Mouse (Mus musculus) thymus, postnatal 0 days (tissue): Measurements from ENCODE around the gene Lipc. TPM values are rescaled to one million over a fixed set of nuclear protein-coding genes. Genes with fewer than 3 reads are reported as not detected.

Experiments
- DNase-seq: peaks from one replicate; pipeline ENCODE4 v3.0.0-alpha.2; 2015; ENCODE audit warnings: low spot score
- polyA plus RNA-seq: library from polyadenylated mRNA; unstranded; fragments of >200 nt; fragmentation: Nextera tagmentation; extraction: Ambion mirVana; gene quantifications from 2 replicates; pipeline ENCODE4 v1.2.1, GENCODE M21; 2015

Gene Lipc
- polyA plus RNA-seq, 1 experiment from 2014 or later: 0.25 TPM

GRCm38 (mm10) chr9:70915356-70915685, 36.7 kb downstream of the Lipc start:
- DNase-seq: no peak

GRCm38 (mm10) chr9:70914659-70915355, 37.2 kb downstream of the Lipc start:
- no peak for DNase-seq

DNA sequence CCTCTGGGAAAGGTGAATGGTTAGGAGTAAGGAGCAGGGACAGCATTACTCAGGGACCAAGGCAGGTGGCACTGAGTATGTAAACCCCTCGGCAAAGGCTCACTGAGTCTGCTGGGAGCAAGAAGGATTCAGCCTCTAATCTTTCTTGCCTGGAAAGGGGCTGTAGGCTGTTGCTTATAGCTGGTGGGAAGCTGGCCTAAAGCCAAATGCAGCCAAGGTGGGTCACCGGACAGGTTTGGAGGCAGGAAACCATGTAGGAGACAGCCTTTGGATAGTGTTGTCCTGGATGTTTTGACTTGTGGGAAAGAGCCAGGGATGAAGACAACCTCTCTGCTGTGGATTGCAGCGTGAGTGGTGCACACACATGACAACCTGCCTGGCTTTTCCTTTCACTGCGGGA, 40.9 kb downstream of the Lipc start:
- no peak for DNase-seq

DNA sequence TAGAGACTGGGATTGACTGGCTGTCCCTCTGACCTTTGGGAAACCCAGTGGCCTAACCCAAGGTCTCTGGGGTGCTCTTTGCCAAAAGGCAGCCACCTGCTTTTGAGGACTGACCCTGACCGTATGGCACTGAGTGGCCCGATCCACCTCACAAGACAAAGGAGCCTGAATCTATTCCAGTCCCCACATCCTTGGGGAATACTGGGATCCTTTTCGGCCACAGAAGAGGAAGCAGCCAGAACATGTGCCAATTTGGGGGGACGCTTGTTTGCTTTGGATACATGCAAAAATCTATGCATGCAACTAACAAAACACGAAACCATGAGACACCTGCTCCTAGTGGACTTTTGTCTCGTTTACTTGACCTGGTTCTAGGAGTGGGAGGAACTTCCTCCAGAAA, 41.7 kb downstream of the Lipc start:
- DNase-seq: no peak

GRCm38 (mm10) chr9:70902821-70903730, 49.0 kb downstream of the Lipc start:
- DNase-seq: no peak

DNA sequence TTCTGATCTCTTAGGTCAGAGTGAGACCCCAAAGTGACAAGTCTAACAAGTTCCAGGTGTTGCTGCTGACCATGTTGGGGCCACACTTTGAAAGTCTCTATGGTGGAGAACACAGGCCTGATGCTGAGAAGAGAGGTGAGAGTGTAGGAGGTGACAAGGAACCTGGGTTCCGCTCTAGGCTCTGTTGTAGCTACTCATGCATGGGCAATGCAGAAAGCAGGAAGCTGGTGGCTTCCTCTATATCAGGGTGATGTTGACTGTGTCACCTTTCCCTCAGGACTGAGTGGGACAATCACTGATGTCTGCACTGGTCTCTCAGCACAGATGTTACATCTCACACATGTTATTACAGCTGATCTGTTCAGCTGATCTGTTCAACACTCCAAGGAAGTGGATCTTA, 57.8 kb downstream of the Lipc start:
- DNase-seq: no peak

DNA sequence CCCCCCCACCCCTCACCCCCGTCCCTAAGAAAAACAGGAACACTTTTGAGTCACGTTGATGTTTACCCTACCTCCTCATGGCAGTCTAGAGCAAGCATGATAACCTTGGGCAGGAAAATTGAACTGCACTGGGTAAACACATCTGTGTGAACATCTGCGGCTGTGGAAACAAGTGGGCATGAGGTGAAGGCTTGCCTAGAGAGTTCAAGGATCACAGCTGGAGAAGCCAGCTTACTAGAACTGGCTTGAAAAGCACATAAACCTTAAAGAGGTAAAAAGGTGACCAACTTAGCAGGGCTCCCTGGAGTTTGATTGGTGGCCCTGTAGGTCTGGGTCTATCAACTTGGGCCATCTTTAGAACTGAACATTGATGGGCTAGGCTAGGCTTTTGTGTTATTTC, 58.5 kb downstream of the Lipc start:
- no peak for DNase-seq

DNA sequence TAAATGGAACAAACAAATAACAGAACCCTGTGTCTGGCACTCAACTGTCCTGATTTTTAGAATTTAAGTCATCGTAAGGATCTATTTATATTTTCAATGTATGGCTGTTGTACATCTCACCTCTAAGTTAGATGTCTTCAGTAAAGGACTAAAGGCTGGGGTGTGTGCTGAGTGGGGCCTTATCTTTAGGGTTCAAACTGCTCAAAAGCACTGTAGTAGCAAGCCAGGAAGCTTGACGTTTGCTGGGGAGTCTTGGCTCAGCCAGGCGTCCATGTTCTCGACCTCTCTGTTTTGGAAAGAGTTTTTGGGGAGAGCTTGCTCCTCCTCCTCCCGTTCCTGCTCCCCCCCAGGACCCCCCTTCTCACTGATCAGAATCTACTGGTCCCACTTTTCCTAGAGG, 59.4 kb downstream of the Lipc start:
- no peak for DNase-seq

DNA sequence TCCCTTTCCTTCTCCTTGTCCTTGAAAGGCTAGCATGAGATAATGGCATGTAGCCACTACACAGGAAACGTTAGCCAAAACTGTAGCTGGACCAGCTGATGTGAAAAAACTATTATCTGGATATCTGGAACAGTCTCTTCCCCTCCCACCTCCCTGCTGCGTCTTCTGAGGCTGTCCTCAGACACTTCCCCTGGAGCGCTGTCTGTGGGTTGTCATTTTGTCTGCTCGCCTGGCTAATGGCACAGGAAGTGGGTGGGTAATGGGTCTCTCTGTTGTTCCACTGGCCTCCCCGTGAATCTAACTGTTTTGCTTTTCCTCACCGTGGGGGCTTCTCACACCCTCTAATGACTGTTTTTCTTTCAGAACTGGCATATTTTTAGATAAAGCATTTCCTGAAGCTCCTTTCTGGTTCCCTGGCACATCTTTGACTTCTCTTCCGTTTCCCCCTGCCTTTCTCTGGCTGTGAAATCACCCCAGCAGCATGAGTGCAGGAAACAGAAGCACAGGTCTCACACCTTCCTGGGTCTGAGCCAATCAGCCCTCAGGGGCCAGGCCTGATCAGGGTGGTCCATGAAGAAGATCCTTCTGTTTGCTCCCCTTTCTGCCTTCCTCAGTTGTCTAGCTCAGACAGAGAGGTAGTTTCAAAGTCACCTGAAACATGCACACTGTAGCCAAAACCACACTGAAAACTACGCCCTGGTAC, 60.4 kb downstream of the Lipc start:
- peak; percentile 37 for DNase-seq

GRCm38 (mm10) chr9:70890736-70891135, 61.3 kb downstream of the Lipc start:
- no peak for DNase-seq

GRCm38 (mm10) chr9:70888969-70889368, 63.1 kb downstream of the Lipc start:
- DNase-seq: no peak

DNA sequence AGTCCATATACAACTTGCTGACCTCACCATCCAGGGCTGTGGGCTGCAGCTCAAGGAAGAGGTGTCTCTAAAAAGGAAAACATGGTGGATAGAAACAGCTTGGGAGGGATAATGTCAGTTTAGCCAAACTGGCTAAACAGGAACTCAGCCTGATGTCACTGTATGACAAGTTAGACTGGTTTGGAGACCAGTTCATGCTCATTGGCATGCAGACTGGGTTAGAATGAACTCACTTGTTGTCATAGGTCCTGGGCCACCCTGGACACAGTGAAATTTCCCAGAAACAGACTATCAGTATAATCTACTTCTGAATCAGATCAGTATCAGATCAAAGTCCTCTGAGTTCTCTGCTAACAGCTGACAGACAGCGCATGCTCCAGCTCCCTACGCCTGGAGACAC, 63.5 kb downstream of the Lipc start:
- no peak for DNase-seq

DNA sequence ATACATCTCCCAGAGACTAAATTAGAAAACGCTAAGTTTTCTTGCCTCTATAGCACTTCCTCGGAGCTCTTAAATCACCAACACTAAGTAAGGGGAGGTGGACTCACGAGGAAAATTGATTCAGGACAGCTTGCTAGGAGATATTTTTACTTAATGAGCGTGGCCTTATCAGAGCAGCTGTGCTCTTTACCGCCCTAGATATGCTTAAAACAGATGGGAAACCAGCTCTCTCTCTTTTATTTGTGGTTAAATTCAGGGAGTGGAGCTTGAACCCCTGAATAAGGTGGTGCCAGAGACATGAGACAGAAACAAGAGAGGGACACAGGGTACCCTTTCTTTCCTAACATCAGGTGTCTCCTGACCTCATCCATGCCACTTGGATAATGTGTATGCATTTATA, 70.0 kb downstream of the Lipc start:
- DNase-seq: no peak

DNA sequence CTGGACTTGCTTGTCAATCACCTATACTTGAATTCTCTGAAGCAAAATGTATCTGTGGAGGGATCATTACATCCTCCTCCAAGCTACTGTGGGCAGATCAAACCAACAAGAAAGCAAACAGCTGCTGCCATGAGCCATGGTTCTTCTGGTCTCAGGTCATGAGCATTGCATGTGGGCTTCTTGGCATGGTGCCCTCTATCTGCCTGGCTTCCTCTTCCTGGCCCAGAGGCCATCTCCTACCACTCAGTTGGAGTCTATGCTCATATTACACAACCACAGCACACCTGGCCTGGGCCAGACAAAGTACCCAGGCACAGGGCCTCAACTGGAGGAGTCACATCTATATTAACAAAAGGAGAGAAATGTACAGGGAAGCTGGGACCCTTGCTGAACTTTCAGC, 73.2 kb downstream of the Lipc start:
- peak; percentile 23 for DNase-seq

- DNase-seq: no peak
These were observed 73.9 kb downstream of the Lipc start for GRCm38 (mm10) chr9:70878157-70878556.

DNA sequence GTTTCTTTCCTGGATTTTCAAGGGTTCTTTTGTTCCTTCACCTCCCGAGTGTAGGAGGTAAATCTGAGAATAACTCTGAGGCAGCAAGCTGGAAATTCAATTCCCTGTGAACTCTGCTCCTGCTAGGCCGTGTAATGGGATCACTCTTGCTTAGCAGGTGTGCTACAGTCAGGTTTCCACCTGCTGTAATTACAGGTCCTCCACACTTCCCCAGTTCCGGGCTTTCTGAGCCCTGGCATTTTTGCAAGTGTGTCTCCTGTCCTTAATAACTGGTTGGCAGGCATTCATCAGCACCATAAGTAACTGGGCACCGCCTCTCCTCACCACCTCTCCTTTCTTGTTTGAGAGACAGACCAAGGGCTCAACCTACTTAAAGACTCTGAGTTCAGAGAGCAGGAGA, 76.5 kb downstream of the Lipc start:
- no peak for DNase-seq

- no peak for DNase-seq
These were observed 77.0 kb downstream of the Lipc start for GRCm38 (mm10) chr9:70875059-70875458.

- DNase-seq: no peak
These were observed 79.4 kb downstream of the Lipc start for GRCm38 (mm10) chr9:70872675-70873074.

- DNase-seq: no peak
These were observed 81.7 kb downstream of the Lipc start for GRCm38 (mm10) chr9:70870326-70870725.

DNA sequence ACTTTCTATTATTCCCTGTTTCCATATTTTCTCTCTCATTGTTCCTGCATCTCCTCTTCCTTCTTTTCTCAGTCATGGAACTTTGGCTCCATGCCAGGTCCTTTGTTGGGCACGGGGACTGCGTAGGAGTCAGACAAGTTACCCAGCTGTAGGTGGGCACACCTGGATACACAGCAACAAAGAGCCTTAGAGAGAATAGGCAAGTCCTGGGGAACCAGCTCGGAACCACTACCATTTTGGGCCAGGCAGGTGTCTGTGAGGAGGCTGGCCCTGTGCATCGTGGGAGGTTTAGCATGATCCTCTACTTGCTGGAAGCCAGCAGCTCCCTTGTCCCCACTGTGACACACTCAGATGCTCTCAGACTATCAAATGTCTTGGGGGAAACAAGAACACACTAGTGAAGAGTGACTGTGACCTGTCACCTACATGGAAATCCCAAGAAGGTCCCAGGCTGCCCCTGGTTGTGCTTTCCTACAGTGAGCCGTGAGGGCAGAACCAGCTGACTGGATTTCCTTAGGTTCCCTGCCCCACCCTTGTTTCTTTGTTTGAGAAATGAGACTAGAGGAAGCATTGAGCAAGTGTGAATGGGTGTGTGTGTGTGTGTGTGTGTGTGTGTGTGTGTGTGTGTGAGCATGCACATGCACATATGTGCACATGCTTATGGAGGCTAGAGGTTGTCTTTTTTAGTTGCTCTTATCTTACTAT, 82.7 kb downstream of the Lipc start:
- DNase-seq: no peak

DNA sequence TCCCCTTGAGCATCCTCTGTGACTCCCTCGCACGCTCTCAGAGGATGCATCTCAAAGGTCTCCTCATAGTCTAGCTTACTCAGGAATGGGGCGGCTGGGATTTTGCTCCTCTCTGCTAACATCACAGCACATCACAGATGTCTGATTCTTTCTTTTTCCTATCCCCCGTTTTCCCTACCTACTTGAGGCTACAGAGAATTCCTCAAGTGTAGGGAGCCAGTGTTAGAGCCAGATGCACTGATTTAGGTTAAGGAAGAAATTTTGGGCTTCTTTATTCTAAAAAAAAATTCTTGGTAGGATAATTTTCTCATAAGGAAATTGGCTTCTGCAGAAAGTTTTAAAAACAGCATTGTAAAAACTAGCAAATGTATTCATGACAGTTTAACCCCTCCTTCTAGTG, 84.6 kb downstream of the Lipc start:
- DNase-seq: no peak

DNA sequence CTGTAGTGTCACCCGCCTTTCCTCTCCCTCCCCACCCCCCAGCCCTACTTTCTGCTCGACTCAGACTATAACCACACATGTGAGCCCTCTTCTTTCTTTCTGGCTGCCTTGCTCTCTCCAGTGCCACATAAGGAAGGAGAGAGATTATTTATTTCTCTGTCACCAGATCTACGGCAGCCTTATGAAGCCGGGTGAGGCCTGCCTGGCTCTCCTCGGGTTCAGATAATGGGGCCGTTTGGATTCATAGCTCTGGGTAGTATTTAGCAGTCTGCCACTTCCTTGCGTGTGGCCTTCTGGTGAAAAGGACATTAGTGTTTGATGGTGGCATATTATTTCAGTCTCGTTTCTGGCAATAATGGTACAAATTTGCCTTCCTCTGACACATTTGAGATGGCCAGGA, 88.0 kb downstream of the Lipc start:
- DNase-seq: no peak
